14 mouse cellular contexts compared by ENCODE assay signal in the genomic region with DNA sequence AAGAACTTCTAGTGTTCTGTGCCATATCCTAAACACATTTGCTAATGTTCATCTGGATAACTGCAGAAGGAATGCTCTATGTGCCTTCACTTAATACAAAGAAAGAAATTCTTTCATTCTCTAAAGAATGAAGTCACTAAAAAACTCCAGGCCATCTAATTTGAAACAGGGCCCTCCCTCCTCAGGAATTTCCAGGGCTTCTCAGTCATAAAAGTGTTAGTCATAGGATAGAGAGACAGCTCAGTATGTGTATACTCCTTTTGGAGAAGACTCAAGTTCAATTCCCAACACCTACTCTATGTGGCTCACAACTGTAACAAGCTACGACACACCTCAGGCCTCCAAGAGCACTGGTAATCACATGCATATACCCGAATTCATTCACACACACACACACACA. TPM values are rescaled to one million over a fixed set of nuclear protein-coding genes. Genes with fewer than 3 reads are reported as not detected.
A peak's percentile ranks its signal among the peaks of the same experiment; 100 is the strongest.
DNase-seq lines count a peak whose midpoint lies in the region; ATAC-seq and TF ChIP-seq lines count a peak whose summit lies in the region.
"Had no signal": no experiment of that assay in that cellular context is flagged by ENCODE, and none has a peak within 500 bp of the region (broad histone marks: within the 10 kb centered on the region; RNA-seq: fewer than 3 reads in every experiment).

No protein-coding gene starts in this region.

- H3K4me2 ChIP-seq in limb, embryonic 14.5 days (replicated peaks; ENCODE audit: low read depth, low read length, severe bottlenecking) = no peak overlapping the region
- H3K4me2 ChIP-seq: embryonic facial prominence, embryonic 12.5 days; liver, embryonic 15.5 days had no signal

- ATAC-seq in limb, embryonic 14.5 days (ENCODE audit: low FRiP score, low read depth) = peak; percentile 64; the same call in 1 of the 2 replicates

- no peaks in the 10 kb centered on the region for H3K36me3 ChIP-seq in heart, embryonic 10.5 days
- peaks cover 4% of the 10 kb centered on the region; the same call in 1 of the 2 replicates for H3K36me3 ChIP-seq in limb, embryonic 14.5 days (ENCODE audit: control insufficient read depth, insufficient read depth, low read length)
- H3K36me3 ChIP-seq: embryonic facial prominence, embryonic 12.5 days had no signal

- H3K9ac ChIP-seq in limb, embryonic 14.5 days (ENCODE audit: low read depth, low read length, severe bottlenecking) = no peak overlapping the region
- H3K9ac ChIP-seq: embryonic facial prominence, embryonic 12.5 days; liver, embryonic 15.5 days had no signal

- no peak overlapping the region for H3K27ac ChIP-seq in heart, embryonic 10.5 days
- H3K27ac ChIP-seq in limb, embryonic 14.5 days (replicated peaks; ENCODE audit: low read depth, low read length) = 0 out of 2 replicates have a peak overlapping the region, but pooled peaks have one; percentile 14
- H3K27ac ChIP-seq: liver, embryonic 15.5 days had no signal

- no peaks in the 10 kb centered on the region for H3K9me3 ChIP-seq in heart, embryonic 10.5 days
- H3K9me3 ChIP-seq in limb, embryonic 14.5 days (ENCODE audit: control insufficient read depth, low read length) = no peaks in the 10 kb centered on the region
- H3K9me3 ChIP-seq: embryonic facial prominence, embryonic 12.5 days; liver, embryonic 15.5 days had no signal

- peak; percentile 68 for DNase-seq in heart, embryonic 10.5 days (ENCODE audit: low spot score)
- DNase-seq in heart, postnatal 36 days = no peak
- peak; percentile 93 for DNase-seq in 3T3-L1 (ENCODE audit: low read depth, low spot score)
- peak; percentile 37 for DNase-seq in R1 (ENCODE audit: low read depth, low spot score)
- DNase-seq in limb, embryonic 14.5 days (ENCODE audit: low spot score) = peak; percentile 69
- no peak for DNase-seq in urinary bladder, adult 18-20 months (ENCODE audit: low spot score in 2 of 2)
- DNase-seq in cerebellum, adult 11 months = no peak
- DNase-seq in left cerebral cortex, postnatal 14 days (ENCODE audit: low spot score in 2 of 2) = no peak
- DNase-seq: gastrocnemius, postnatal 10 days; heart, postnatal 4 days; kidney, adult 2 months; thymus, postnatal 4 days had no signal

- TF ChIP-seq POLR2A in limb, embryonic 14.5 days (IDR thresholded peaks at IDR 0.05; ENCODE audit: borderline replicate concordance, extremely low read depth, insufficient read depth, insufficient read length) = no peak

- H3K27me3 ChIP-seq in heart, embryonic 10.5 days (ENCODE audit: insufficient read depth, poor library complexity, severe bottlenecking) = no peaks in the 10 kb centered on the region
- H3K27me3 ChIP-seq in limb, embryonic 14.5 days (ENCODE audit: control insufficient read depth, insufficient read depth, low read length) = no peaks in the 10 kb centered on the region
- H3K27me3 ChIP-seq: embryonic facial prominence, embryonic 12.5 days; liver, embryonic 15.5 days had no signal

- intact Hi-C loops in heart, postnatal 36 days (cut with DNase I) = no loop called here
- intact Hi-C loops in left cerebral cortex, postnatal 14 days (cut with DNase I) = no loop called here

- H3K4me1 ChIP-seq in heart, embryonic 10.5 days = peaks cover 10% of the 10 kb centered on the region
- peaks cover 15% of the 10 kb centered on the region for H3K4me1 ChIP-seq in limb, embryonic 14.5 days (ENCODE audit: control insufficient read depth, insufficient read depth, low read length)
- H3K4me1 ChIP-seq: liver, embryonic 15.5 days had no signal

- 72% methylated on average over 2 of the region's 2 CpGs for WGBS in heart, embryonic 10.5 days
- 53% methylated on average over 2 of the region's 2 CpGs for WGBS in limb, embryonic 14.5 days

- no peak overlapping the region for H3K4me3 ChIP-seq in heart, embryonic 10.5 days
- H3K4me3 ChIP-seq in limb, embryonic 14.5 days (replicated peaks; ENCODE audit: low read length) = no peak overlapping the region
- H3K4me3 ChIP-seq: embryonic facial prominence, embryonic 12.5 days; liver, embryonic 15.5 days had no signal

RNA-seq across cellular contexts. Expression of a gene that starts 17.0 kb away (rescaled TPM):
- 32.2 and 41.3 TPM in 2 replicates for polyA plus RNA-seq in heart, embryonic 10.5 days (2016; fragmentation: Nextera tagmentation; extraction: Ambion mirVana)
- 10 to 100 TPM; 27.8 to 28.8 TPM for total RNA-seq in heart, postnatal 36 days (2021)
- 22.5 and 24.3 TPM in 2 replicates for polyA plus RNA-seq in limb, embryonic 14.5 days (2012; rRNA removed)
- 37.2 and 43.0 TPM in 2 replicates for polyA plus RNA-seq in limb, embryonic 14.5 days (2014; fragmentation: Nextera tagmentation; extraction: Ambion mirVana)
- 10 to 100 TPM; 79.6 to 81.8 TPM for total RNA-seq in left cerebral cortex, postnatal 14 days (2021)

Comparison
In these comparisons a context has a peak if more than half of its experiments do, and no peak if none do; other contexts are left out.
1. DNase-seq: peak in heart, embryonic 10.5 days (single experiment), 3T3-L1 (single experiment), R1 (single experiment) and limb, embryonic 14.5 days (single experiment); none in heart, postnatal 36 days (0 of 2), urinary bladder, adult 18-20 months (0 of 2), cerebellum, adult 11 months (single experiment) and left cerebral cortex, postnatal 14 days (0 of 2).